Mouse (Mus musculus) liver, embryonic 14.5 days (tissue): ENCODE results near the gene Neurog3. TPM values are rescaled to one million over a fixed set of nuclear protein-coding genes. Genes with fewer than 3 reads are reported as not detected.
A peak's percentile ranks its signal among the peaks of the same experiment; 100 is the strongest.

Experiments
- ATAC-seq: fragments of 200-750 bp; cut with Nextera tagmentation; 2 replicates; pipeline ENCODE4 v1.8.0; 2017; ENCODE audit warnings: moderate number of reproducible peaks, mild to moderate bottlenecking, moderate library complexity; ENCODE audit not compliant: insufficient read depth
- DNase-seq, 3 experiments: peaks; one replicate each; pipeline ENCODE4 v3.0.0-alpha.2; 2012 to 2013; ENCODE audit warnings: low read depth in 3 of 3, low spot score in 3 of 3
- H3K27ac ChIP-seq: fragments of 300-500 bp; sonication (generic); 2 replicates; pipeline ENCODE4 v1.5.1; 2014; ENCODE audit warnings: moderate library complexity, mild to moderate bottlenecking, control low read depth, inconsistent platforms
- H3K27me3 ChIP-seq: fragments of 300-500 bp; sonication (generic); 2 replicates; pipeline ENCODE4 v1.6.1; 2014; ENCODE audit warnings: mild to moderate bottlenecking, low read length, moderate library complexity; ENCODE audit not compliant: control insufficient read depth, insufficient read depth
- H3K36me3 ChIP-seq: fragments of 300-500 bp; sonication (generic); replicated peaks from 2 replicates; pipeline ENCODE4 v1.6.1; 2014; ENCODE audit warnings: low read depth; ENCODE audit not compliant: control insufficient read depth, insufficient read depth
- H3K4me1 ChIP-seq, 2 experiments: fragments of 200-500 bp in 1 of 2; fragments of 300-500 bp in 1 of 2; sonication (generic) in 1 of 2; replicated peaks; 2 replicates each; pipeline ENCODE4 v1.6.1; 2012 to 2014; ENCODE audit warnings: antibody characterized with exemption in 1 of 2, inconsistent platforms in 1 of 2, low read length in 1 of 2; ENCODE audit not compliant: control insufficient read depth in 2 of 2, insufficient read depth in 2 of 2
- H3K4me2 ChIP-seq: fragments of 300-500 bp; sonication (generic); 2 replicates; pipeline ENCODE4 v1.6.1; 2014; ENCODE audit warnings: low read depth, mild to moderate bottlenecking, control low read depth, moderate library complexity
- H3K4me3 ChIP-seq, 2 experiments: fragments of 200-500 bp in 1 of 2; fragments of 300-500 bp in 1 of 2; sonication (generic) in 1 of 2; 2 replicates each; pipeline ENCODE4 v1.5.1; 2012 to 2014; ENCODE audit warnings: low read depth in 2 of 2, low read length in 2 of 2, mild to moderate bottlenecking in 2 of 2, control low read depth in 1 of 2, inconsistent platforms in 1 of 2, moderate library complexity in 1 of 2; ENCODE audit not compliant: insufficient read depth in 1 of 2
- H3K9ac ChIP-seq: fragments of 300-500 bp; sonication (generic); replicated peaks from 2 replicates; pipeline ENCODE4 v1.6.1; 2014; ENCODE audit warnings: mild to moderate bottlenecking, control low read depth, moderate library complexity
- H3K9me3 ChIP-seq: fragments of 300-500 bp; sonication (generic); 2 replicates; pipeline ENCODE4 v1.6.1; 2016; ENCODE audit warnings: low read length, mixed read lengths; ENCODE audit not compliant: control insufficient read depth
- CTCF ChIP-seq: IDR thresholded peaks from 2 replicates; pipeline ENCODE4 v1.5.1; 2016; ENCODE audit warnings: antibody characterized with exemption, low read depth, control low read depth
- EP300 ChIP-seq: IDR thresholded peaks from 2 replicates; pipeline ENCODE4 v1.6.1; 2016; ENCODE audit warnings: antibody characterized with exemption, low read depth
- whole genome bisulfite sequencing: fragments of 180-500 bp; shearing (Covaris S2); extraction: QIAGEN DNeasy Blood & Tissue Kit; methylation state at CpG from one replicate; pipeline ENCODE4 v1.1.7; 2014; ENCODE audit not compliant: insufficient replicate concordance; 5-methylcytosine and 5-hydroxymethylcytosine counted together
- polyA plus RNA-seq, 2 experiments: library from polyadenylated mRNA; depleted of rRNA in 1 of 2; stranded (reverse) in 1 of 2; unstranded in 1 of 2; fragments of >200 nt; fragmentation: Nextera tagmentation in 1 of 2; extraction: Ambion mirVana in 1 of 2; gene quantifications; 2 replicates each; pipeline versions ENCODE4 v1.2.1 to v1.2.3; 2012 to 2014

The Neurog3 gene
- polyA plus RNA-seq, 2 experiments: 0.06 TPM; not detected in 1

DNA sequence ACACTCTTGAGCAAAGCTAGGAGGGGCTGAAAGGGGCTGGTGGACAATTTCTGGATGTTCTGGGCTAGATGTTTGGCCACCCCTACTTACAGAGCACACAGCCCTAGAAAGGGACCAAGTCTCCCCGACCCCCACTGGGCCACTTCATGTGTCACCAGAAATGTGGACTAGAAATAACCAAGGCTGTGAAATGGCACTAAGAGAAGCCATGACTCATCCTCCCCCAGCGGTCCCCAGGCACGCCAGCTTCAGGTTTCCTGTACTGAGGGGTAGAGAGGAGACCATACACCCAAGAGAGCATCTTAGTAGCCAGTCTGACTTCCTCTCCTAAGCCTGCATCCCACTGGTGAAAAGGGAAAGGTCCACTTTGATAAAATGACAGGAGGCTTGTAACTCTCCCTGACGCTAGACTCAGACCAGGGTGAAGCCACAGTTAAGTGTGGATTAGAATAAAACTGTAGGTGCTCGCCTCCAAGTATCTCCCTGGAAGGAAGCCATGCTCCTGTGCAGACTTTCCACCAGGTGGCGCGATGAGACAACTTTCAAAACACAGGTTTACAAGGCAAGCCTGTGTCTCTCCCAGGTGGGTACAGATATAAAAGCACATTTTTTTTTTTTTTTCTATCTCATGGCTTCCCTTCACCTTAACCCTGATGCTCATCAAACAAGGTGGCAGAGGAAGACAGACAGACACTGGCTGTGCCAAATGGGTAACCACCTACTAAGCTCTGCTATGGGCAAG, 27.9 kb upstream of the Neurog3 start:
- TF ChIP-seq EP300 (no peak), CTCF (peak; percentile 74)
- H3K4me3 ChIP-seq: no peak overlapping the region
- H3K9ac ChIP-seq: no peak overlapping the region
- H3K36me3 ChIP-seq: no peaks in the 10 kb centered on the region
- WGBS: 13% methylated on average over 7 of the region's 7 CpGs
- H3K4me2 ChIP-seq: no peak overlapping the region
- peaks cover 2% of the 10 kb centered on the region for H3K27me3 ChIP-seq
- no peak overlapping the region for H3K27ac ChIP-seq
- ATAC-seq (no peak), DNase-seq (peak in 2 of 3 experiments; percentile 10 to 16)
- H3K4me1 ChIP-seq: no peaks in the 10 kb centered on the region
- H3K9me3 ChIP-seq: no peaks in the 10 kb centered on the region

DNA sequence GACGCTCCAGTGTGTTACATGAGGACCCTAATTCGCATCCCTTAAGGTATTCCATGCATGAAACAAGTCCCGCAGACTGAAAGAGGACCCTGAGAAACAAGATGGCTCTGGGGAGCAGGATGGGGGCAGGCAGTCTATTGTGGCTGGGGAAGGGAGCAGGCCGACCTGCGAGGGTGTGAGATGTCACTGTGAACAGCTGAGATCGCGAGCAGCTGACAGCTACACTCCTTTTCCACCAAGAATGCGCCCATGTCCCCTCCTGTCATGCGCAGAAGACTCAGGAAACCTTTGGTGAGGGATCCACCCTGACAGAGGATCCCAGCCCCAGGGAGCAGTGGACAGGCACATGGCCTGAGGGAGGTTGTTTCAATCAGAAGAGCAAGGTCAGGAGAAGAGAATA, 25.8 kb upstream of the Neurog3 start:
- Histone ChIP-seq H3K9me3 (no peaks in the 10 kb centered on the region), H3K27me3 (peaks cover 17% of the 10 kb centered on the region), H3K4me1 (no peaks in the 10 kb centered on the region), H3K4me3 (no peak overlapping the region), H3K9ac (no peak overlapping the region), H3K36me3 (no peaks in the 10 kb centered on the region), H3K4me2 (no peak overlapping the region), H3K27ac (no peak overlapping the region)
- ATAC-seq: no peak
- TF ChIP-seq EP300: no peak
- TF ChIP-seq CTCF: no peak
- no peak for DNase-seq
- 58% methylated on average over 9 of the region's 9 CpGs for WGBS

GRCm38 (mm10) chr10:62110504-62111206, 22.2 kb upstream of the Neurog3 start:
- Histone ChIP-seq H3K9ac (no peak overlapping the region), H3K27me3 (peaks cover 17% of the 10 kb centered on the region), H3K27ac (no peak overlapping the region), H3K9me3 (no peaks in the 10 kb centered on the region), H3K4me2 (peak overlapping the region; percentile 67), H3K36me3 (no peaks in the 10 kb centered on the region), H3K4me3 (peak overlapping the region; percentile 50 to 52), H3K4me1 (no peaks in the 10 kb centered on the region)
- ATAC-seq: no peak
- TF ChIP-seq EP300 (no peak), CTCF (peak; percentile 79)
- DNase-seq: peak in 2 of 3 experiments; percentile 11 to 13
- 1% methylated on average over 51 of the region's 57 CpGs for WGBS

DNA sequence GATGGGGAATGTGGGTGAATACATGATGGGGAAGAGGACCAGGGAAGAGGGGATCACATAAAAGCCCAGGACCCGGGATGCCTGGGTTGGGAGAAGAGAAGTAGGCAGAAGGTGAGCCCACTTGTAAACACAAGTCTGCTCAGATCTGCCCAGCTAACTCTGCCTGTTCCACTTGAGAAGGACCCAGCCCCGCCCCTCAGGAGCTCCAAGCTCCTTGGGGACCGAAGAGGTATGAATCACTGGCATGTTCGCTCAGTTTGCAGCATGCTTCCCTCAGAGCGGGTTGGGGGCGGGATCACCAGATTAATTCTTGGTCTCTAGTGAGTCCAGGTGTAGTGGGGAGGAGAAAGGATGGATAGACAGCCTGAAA, 21.7 kb upstream of the Neurog3 start:
- Histone ChIP-seq H3K4me2 (peak overlapping the region; percentile 67; the same call in 1 of the 2 replicates), H3K27me3 (peaks cover 17% of the 10 kb centered on the region), H3K9ac (no peak overlapping the region), H3K4me1 (no peaks in the 10 kb centered on the region), H3K4me3 (peak overlapping the region in 1 of 2 experiments; percentile 50; a peak in 1 of 4 replicates), H3K27ac (no peak overlapping the region), H3K9me3 (no peaks in the 10 kb centered on the region), H3K36me3 (no peaks in the 10 kb centered on the region)
- TF ChIP-seq EP300 (no peak), CTCF (no peak)
- DNase-seq (no peak), ATAC-seq (no peak)
- WGBS: 44% methylated on average over 6 of the region's 6 CpGs

- no peak overlapping the region for H3K27ac ChIP-seq
- ATAC-seq (no peak), DNase-seq (no peak)
- TF ChIP-seq CTCF: no peak
- TF ChIP-seq EP300: no peak
- H3K9me3 ChIP-seq: no peaks in the 10 kb centered on the region
- no peaks in the 10 kb centered on the region for H3K36me3 ChIP-seq
- H3K4me2 ChIP-seq: no peak overlapping the region
- no peaks in the 10 kb centered on the region for H3K4me1 ChIP-seq
- H3K4me3 ChIP-seq: no peak overlapping the region
- WGBS: 65% methylated on average over 9 of the region's 9 CpGs
- H3K27me3 ChIP-seq: peaks cover 17% of the 10 kb centered on the region
- no peak overlapping the region for H3K9ac ChIP-seq
Measured at GRCm38 (mm10) chr10:62113865-62114647, 18.8 kb upstream of the Neurog3 start.
